Mouse (Mus musculus) myocyte (in vitro differentiated cells): ENCODE data around the gene Krt27. TPM values are rescaled to one million over a fixed set of nuclear protein-coding genes. Genes with fewer than 3 reads are reported as not detected.

ENCODE experiments used
- H3K27me3 ChIP-seq: one replicate; pipeline ENCODE4 v1.6.1; 2011; ENCODE audit not compliant: control insufficient read depth, insufficient read depth, insufficient read length
- H3K36me3 ChIP-seq: one replicate; pipeline ENCODE4 v1.6.1; 2011; ENCODE audit not compliant: control insufficient read depth, insufficient read depth
- H3K4me2 ChIP-seq: one replicate; pipeline ENCODE4 v1.6.1; 2011; ENCODE audit warnings: low read depth, control low read depth
- H3K4me3 ChIP-seq: one replicate; pipeline ENCODE4 v1.5.1; 2011; ENCODE audit warnings: mild to moderate bottlenecking, control low read depth, moderate library complexity
- H3K79me2 ChIP-seq: one replicate; pipeline ENCODE4 v1.6.1; 2011; ENCODE audit not compliant: control insufficient read depth, insufficient read depth
- H3ac ChIP-seq: one replicate; pipeline ENCODE4 v1.6.1; 2011; ENCODE audit not compliant: control insufficient read depth, insufficient read length
- CEBPB ChIP-seq: IDR thresholded peaks from 2 replicates; pipeline ENCODE4 v1.6.1; 2011; ENCODE audit warnings: mild to moderate bottlenecking, moderate library complexity; ENCODE audit not compliant: poor library complexity, insufficient read depth, severe bottlenecking
- E2F4 ChIP-seq: IDR thresholded peaks from one replicate; pipeline ENCODE4 v1.6.1; 2011; ENCODE audit warnings: mild to moderate bottlenecking, control low read depth, moderate library complexity; ENCODE audit not compliant: insufficient read depth
- MAX ChIP-seq: IDR thresholded peaks from one replicate; pipeline ENCODE4 v1.6.1; 2011; ENCODE audit warnings: low read depth, mild to moderate bottlenecking, control low read depth
- MYOD1 ChIP-seq, 3 experiments: IDR thresholded peaks; one replicate each; pipeline ENCODE4 v1.6.1; 2011; ENCODE audit warnings: control low read depth in 2 of 3, low read depth in 2 of 3, mild to moderate bottlenecking in 2 of 3, moderate library complexity in 1 of 3; ENCODE audit not compliant: insufficient read length in 2 of 3, control insufficient read depth in 1 of 3
- MYOG ChIP-seq, 3 experiments: IDR thresholded peaks; one replicate each; pipeline ENCODE4 v1.6.1; 2011; ENCODE audit warnings: control low read depth in 2 of 3, low read depth in 2 of 3, mild to moderate bottlenecking in 2 of 3; ENCODE audit not compliant: insufficient read length in 2 of 3, control insufficient read depth in 1 of 3, insufficient read depth in 1 of 3
- POLR2A ChIP-seq: IDR thresholded peaks from one replicate; pipeline ENCODE4 v1.6.1; 2011; ENCODE audit warnings: low read depth, mild to moderate bottlenecking, control low read depth, moderate library complexity; ENCODE audit not compliant: insufficient read length
- POLR2AphosphoS2 ChIP-seq: IDR thresholded peaks from one replicate; pipeline ENCODE4 v1.6.1; 2011; ENCODE audit warnings: low read depth, control low read depth; ENCODE audit not compliant: insufficient read length
- REST ChIP-seq: IDR thresholded peaks from one replicate; pipeline ENCODE4 v1.6.1; 2011; ENCODE audit warnings: mild to moderate bottlenecking, control low read depth, moderate library complexity; ENCODE audit not compliant: insufficient read depth, insufficient read length
- SRF ChIP-seq: IDR thresholded peaks from one replicate; pipeline ENCODE4 v1.6.1; 2011; ENCODE audit warnings: low read depth; ENCODE audit not compliant: control insufficient read depth, insufficient read length
- TCF12 ChIP-seq: IDR thresholded peaks from one replicate; pipeline ENCODE4 v1.6.1; 2011; ENCODE audit warnings: mild to moderate bottlenecking, control low read depth; ENCODE audit not compliant: poor library complexity, insufficient read depth, severe bottlenecking
- TCF3 ChIP-seq: IDR thresholded peaks from one replicate; pipeline ENCODE4 v1.6.1; 2011; ENCODE audit warnings: low read depth, control low read depth; ENCODE audit not compliant: insufficient read length
- USF1 ChIP-seq: IDR thresholded peaks from one replicate; pipeline ENCODE4 v1.6.1; 2011; ENCODE audit warnings: low read depth, mild to moderate bottlenecking, control low read depth, moderate library complexity
- polyA plus RNA-seq: library from polyadenylated mRNA; unstranded; fragments of >200 nt; fragmentation: generic; extraction: Trizol; gene quantifications from one replicate; pipeline ENCODE4 v1.2.1, GENCODE M21; 2012; ENCODE audit warnings: missing spikeins

The Krt27 gene
- polyA plus RNA-seq, 1 experiment = not detected

- no peak overlapping the region for H3K4me3 ChIP-seq
- peaks cover 29% of the 10 kb centered on the region for H3K27me3 ChIP-seq
- H3K79me2 ChIP-seq = no peaks in the 10 kb centered on the region
- TF ChIP-seq USF1 (no peak), REST (no peak), POLR2AphosphoS2 (no peak), E2F4 (no peak), MAX (no peak), TCF12 (no peak), MYOD1 (IDR thresholded peaks at IDR 0.05; ENCODE audit: control insufficient read depth in 1 of 3, insufficient read length in 2 of 3, low read depth in 2 of 3) (no peak), MYOG (IDR thresholded peaks at IDR 0.05; ENCODE audit: control insufficient read depth in 1 of 3, insufficient read depth in 1 of 3, insufficient read length in 2 of 3, low read depth in 2 of 3) (no peak), POLR2A (no peak), SRF (no peak)
- H3ac ChIP-seq = no peak overlapping the region
- no peaks in the 10 kb centered on the region for H3K36me3 ChIP-seq
- H3K4me2 ChIP-seq = no peak overlapping the region
These were observed 11.5 kb downstream of the Krt27 start for GRCm38 (mm10) chr11:99339299-99339847.

- TF ChIP-seq POLR2A (no peak), POLR2AphosphoS2 (no peak), MYOD1 (IDR thresholded peaks at IDR 0.05; ENCODE audit: control insufficient read depth in 1 of 3, insufficient read length in 2 of 3, low read depth in 2 of 3) (no peak), USF1 (no peak), CEBPB (no peak), E2F4 (no peak), TCF3 (no peak), MYOG (IDR thresholded peaks at IDR 0.05; ENCODE audit: control insufficient read depth in 1 of 3, insufficient read depth in 1 of 3, insufficient read length in 2 of 3, low read depth in 2 of 3) (no peak), MAX (no peak), REST (no peak), TCF12 (no peak)
- H3K4me3 ChIP-seq = no peak within 1 kb of the TSS
These were observed 13.0 kb downstream of the Krt27 start, which contains the start of gene Krt26 for GRCm38 (mm10) chr11:99337866-99338265. Gene Krt26 (minus strand): TSS chr11:99337966.

GRCm38 (mm10) chr11:99333426-99333825 is 17.5 kb downstream of the Krt27 start:
- H3K27me3 ChIP-seq = peaks cover 30% of the 10 kb centered on the region
- H3ac ChIP-seq = no peak overlapping the region
- no peaks in the 10 kb centered on the region for H3K79me2 ChIP-seq
- H3K4me2 ChIP-seq = no peak overlapping the region
- no peak overlapping the region for H3K4me3 ChIP-seq
- no peaks in the 10 kb centered on the region for H3K36me3 ChIP-seq
- no peak for TF ChIP-seq E2F4
- TF ChIP-seq SRF = no peak
- TF ChIP-seq CEBPB = no peak
- TF ChIP-seq TCF3 = no peak
- no peak for TF ChIP-seq TCF12
- no peak for TF ChIP-seq MAX
- no peak for TF ChIP-seq MYOG (IDR thresholded peaks at IDR 0.05; ENCODE audit: control insufficient read depth in 1 of 3, insufficient read depth in 1 of 3, insufficient read length in 2 of 3, low read depth in 2 of 3)
- TF ChIP-seq POLR2AphosphoS2 = no peak

More at GRCm38 (mm10) chr11:99337866-99338265, 13.0 kb downstream of the Krt27 start, which contains the start of gene Krt26:
- H3K27me3 ChIP-seq = peaks cover 37% of the 10 kb centered on the region
- no peak within 1 kb of the TSS for H3K4me2 ChIP-seq
- H3K79me2 ChIP-seq = no peaks in the 10 kb centered on the region
- no peak within 1 kb of the TSS for H3ac ChIP-seq
- no peaks in the 10 kb centered on the region for H3K36me3 ChIP-seq

- Histone ChIP-seq H3K79me2 (no peaks in the 10 kb centered on the region), H3K36me3 (no peaks in the 10 kb centered on the region), H3K4me2 (no peak overlapping the region), H3K27me3 (peaks cover 41% of the 10 kb centered on the region), H3K4me3 (no peak overlapping the region), H3ac (no peak overlapping the region)
- no peak for TF ChIP-seq CEBPB
- TF ChIP-seq E2F4 = no peak
- no peak for TF ChIP-seq USF1
- TF ChIP-seq MYOD1 (IDR thresholded peaks at IDR 0.05; ENCODE audit: control insufficient read depth in 1 of 3, insufficient read length in 2 of 3, low read depth in 2 of 3) = no peak
- no peak for TF ChIP-seq POLR2AphosphoS2
- TF ChIP-seq TCF3 = no peak
These were observed 21.2 kb downstream of the Krt27 start for GRCm38 (mm10) chr11:99329655-99330054.

- H3K27me3 ChIP-seq = peaks cover 28% of the 10 kb centered on the region
- no peak within 1 kb of the TSS for H3ac ChIP-seq
- H3K4me2 ChIP-seq = no peak within 1 kb of the TSS
- H3K79me2 ChIP-seq = no peaks in the 10 kb centered on the region
- TF ChIP-seq MAX (no peak), MYOG (IDR thresholded peaks at IDR 0.05; ENCODE audit: control insufficient read depth in 1 of 3, insufficient read depth in 1 of 3, insufficient read length in 2 of 3, low read depth in 2 of 3) (no peak), TCF12 (no peak), CEBPB (no peak), E2F4 (no peak), POLR2A (no peak), USF1 (no peak), REST (no peak), TCF3 (no peak), MYOD1 (IDR thresholded peaks at IDR 0.05; ENCODE audit: control insufficient read depth in 1 of 3, insufficient read length in 2 of 3, low read depth in 2 of 3) (no peak)
- no peaks in the 10 kb centered on the region for H3K36me3 ChIP-seq
- no peak within 1 kb of the TSS for H3K4me3 ChIP-seq
These were observed 28.1 kb downstream of the Krt27 start, which contains the start of gene Krt25 for GRCm38 (mm10) chr11:99322851-99323250. Gene Krt25 (minus strand): TSS chr11:99322951.
